Mouse (Mus musculus) hindbrain, embryonic 10.5 days (tissue): ENCODE results near the gene Vmn1r68. TPM values are rescaled to one million over a fixed set of nuclear protein-coding genes. Genes with fewer than 3 reads are reported as not detected.

Experiments
- DNase-seq: peaks from one replicate; pipeline ENCODE4 v3.0.0-alpha.2; 2017; ENCODE audit warnings: low spot score
- H3K27ac ChIP-seq: fragments of 300-500 bp; sonication (generic); 2 replicates; pipeline ENCODE4 v1.5.1; 2016; ENCODE audit warnings: mild to moderate bottlenecking, moderate library complexity
- H3K27me3 ChIP-seq: fragments of 300-500 bp; sonication (generic); 2 replicates; pipeline ENCODE4 v1.6.1; 2016; ENCODE audit warnings: mild to moderate bottlenecking; ENCODE audit not compliant: poor library complexity, insufficient read depth, severe bottlenecking
- H3K36me3 ChIP-seq: fragments of 300-500 bp; sonication (generic); 2 replicates; pipeline ENCODE4 v1.6.1; 2016; ENCODE audit warnings: mild to moderate bottlenecking, moderate library complexity
- H3K4me1 ChIP-seq: fragments of 300-500 bp; sonication (generic); replicated peaks from 2 replicates; pipeline ENCODE4 v1.6.1; 2016; ENCODE audit warnings: mild to moderate bottlenecking
- H3K4me3 ChIP-seq: fragments of 300-500 bp; sonication (generic); 2 replicates; pipeline ENCODE4 v1.5.1; 2016; ENCODE audit warnings: mild to moderate bottlenecking, moderate library complexity
- H3K9me3 ChIP-seq: fragments of 300-500 bp; sonication (generic); 2 replicates; pipeline ENCODE4 v1.6.1; 2016; ENCODE audit warnings: mild to moderate bottlenecking, moderate library complexity
- WGBS: fragments of 180-500 bp; shearing (Covaris S2); methylation state at CpG from one replicate; pipeline ENCODE4 v1.1.7; 2016; 5-methylcytosine and 5-hydroxymethylcytosine counted together
- polyA plus RNA-seq: library from polyadenylated mRNA; unstranded; fragments of >200 nt; fragmentation: Nextera tagmentation; extraction: Ambion mirVana; gene quantifications from 2 replicates; pipeline ENCODE4 v1.2.1, GENCODE M21; 2016

The Vmn1r68 gene
- not detected in 2 replicates for polyA plus RNA-seq

- DNase-seq = no peak
- 85% methylated on average over 2 of the region's 2 CpGs for WGBS
Observed at GRCm38 (mm10) chr7:10558385-10558784, at the start of gene Vmn1r68. Vmn1r68 (minus strand) TSS chr7:10558485.

GRCm38 (mm10) chr7:10495578-10495977, 62.7 kb downstream of the Vmn1r68 start:
- Histone ChIP-seq H3K27ac (peak overlapping the region; percentile 74), H3K4me1 (peaks cover 12% of the 10 kb centered on the region), H3K27me3 (no peaks in the 10 kb centered on the region), H3K9me3 (no peaks in the 10 kb centered on the region), H3K4me3 (peak overlapping the region; percentile 74), H3K36me3 (peaks cover 35% of the 10 kb centered on the region)
- no peak for DNase-seq
- WGBS = 35% methylated on average over 6 of the region's 6 CpGs

More at GRCm38 (mm10) chr7:10558385-10558784, at the start of gene Vmn1r68:
- no peak within 1 kb of the TSS for H3K27ac ChIP-seq
- no peaks in the 10 kb centered on the region for H3K4me1 ChIP-seq
- H3K36me3 ChIP-seq = no peaks in the 10 kb centered on the region
- no peaks in the 10 kb centered on the region for H3K27me3 ChIP-seq
- no peak within 1 kb of the TSS for H3K4me3 ChIP-seq
- peaks cover 17% of the 10 kb centered on the region for H3K9me3 ChIP-seq

GRCm38 (mm10) chr7:10494786-10495521, 63.3 kb downstream of the Vmn1r68 start, which contains the start of gene Zik1:
Zik1 (minus strand) TSS chr7:10495394.
- 3% methylated on average over 33 of the region's 33 CpGs for WGBS
- peak within 1 kb of the TSS; percentile 91 for H3K27ac ChIP-seq
- H3K4me3 ChIP-seq = peak within 1 kb of the TSS; percentile 74

GRCm38 (mm10) chr7:10480588-10481233, 77.6 kb downstream of the Vmn1r68 start:
- Histone ChIP-seq H3K27me3 (no peaks in the 10 kb centered on the region), H3K27ac (no peak overlapping the region), H3K4me3 (peak overlapping the region; percentile 32), H3K4me1 (no peaks in the 10 kb centered on the region), H3K9me3 (peaks cover 16% of the 10 kb centered on the region; the same call in 1 of the 2 replicates), H3K36me3 (no peaks in the 10 kb centered on the region)
- DNase-seq = peak; percentile 2
- 65% methylated on average over 18 of the region's 18 CpGs for WGBS

More at GRCm38 (mm10) chr7:10494786-10495521, 63.3 kb downstream of the Vmn1r68 start, which contains the start of gene Zik1:
- Histone ChIP-seq H3K27me3 (no peaks in the 10 kb centered on the region), H3K4me1 (peaks cover 12% of the 10 kb centered on the region), H3K9me3 (no peaks in the 10 kb centered on the region), H3K36me3 (peaks cover 41% of the 10 kb centered on the region)
- DNase-seq = peak; percentile 84

- no peak overlapping the region for H3K27ac ChIP-seq
- DNase-seq = no peak
- H3K36me3 ChIP-seq = no peaks in the 10 kb centered on the region
- peaks cover 16% of the 10 kb centered on the region; the same call in 1 of the 2 replicates for H3K9me3 ChIP-seq
- no peaks in the 10 kb centered on the region for H3K27me3 ChIP-seq
- no peaks in the 10 kb centered on the region for H3K4me1 ChIP-seq
- no peak overlapping the region for H3K4me3 ChIP-seq
Observed at GRCm38 (mm10) chr7:10479813-10480212, 78.5 kb downstream of the Vmn1r68 start.

GRCm38 (mm10) chr7:10458166-10458565, 100.1 kb downstream of the Vmn1r68 start:
- Histone ChIP-seq H3K4me3 (no peak overlapping the region), H3K9me3 (peaks cover 32% of the 10 kb centered on the region), H3K27ac (no peak overlapping the region), H3K4me1 (no peaks in the 10 kb centered on the region), H3K27me3 (no peaks in the 10 kb centered on the region), H3K36me3 (no peaks in the 10 kb centered on the region)
- WGBS = 74% methylated on average over 3 of the region's 3 CpGs
- DNase-seq = no peak

Other genes with a start within 250 kb of the Vmn1r68 start
- not detected in 2 replicates for gene Vmn1r67, start 115.2 kb downstream of the Vmn1r68 start, polyA plus RNA-seq
- gene Zik1, start 63.1 kb downstream of the Vmn1r68 start, polyA plus RNA-seq = 30.5 and 31.2 TPM in 2 replicates
- gene Vmn1r69, start 55.2 kb upstream of the Vmn1r68 start, polyA plus RNA-seq = not detected in 2 replicates
- not detected in 2 replicates for gene Vmn1r70, start 73.0 kb upstream of the Vmn1r68 start, polyA plus RNA-seq
- gene Nlrp4b, start 129.3 kb upstream of the Vmn1r68 start, polyA plus RNA-seq = not detected in 2 replicates
- gene Vmn1r71, start 195.9 kb upstream of the Vmn1r68 start, polyA plus RNA-seq = not detected in 2 replicates